Mouse (Mus musculus) heart, embryonic 10.5 days (tissue): ENCODE data around the gene Stx7. TPM values are rescaled to one million over a fixed set of nuclear protein-coding genes. Genes with fewer than 3 reads are reported as not detected.
A peak's percentile ranks its signal among the peaks of the same experiment; 100 is the strongest.

Experiments used
- DNase-seq: peaks from one replicate; pipeline ENCODE4 v3.0.0-alpha.2; 2017; ENCODE audit warnings: low spot score
- H3K27ac ChIP-seq: fragments of 300-500 bp; sonication (generic); 2 replicates; pipeline ENCODE4 v1.5.1; 2016; ENCODE audit warnings: mild to moderate bottlenecking
- H3K27me3 ChIP-seq: fragments of 300-500 bp; sonication (generic); 2 replicates; pipeline ENCODE4 v1.6.1; 2016; ENCODE audit warnings: mild to moderate bottlenecking; ENCODE audit not compliant: poor library complexity, insufficient read depth, severe bottlenecking
- H3K36me3 ChIP-seq: fragments of 300-500 bp; sonication (generic); 2 replicates; pipeline ENCODE4 v1.6.1; 2016; ENCODE audit warnings: mild to moderate bottlenecking, moderate library complexity
- H3K4me1 ChIP-seq: fragments of 300-500 bp; sonication (generic); 2 replicates; pipeline ENCODE4 v1.6.1; 2016; ENCODE audit warnings: mild to moderate bottlenecking
- H3K4me3 ChIP-seq: fragments of 300-500 bp; sonication (generic); 2 replicates; pipeline ENCODE4 v1.5.1; 2016; ENCODE audit warnings: mild to moderate bottlenecking, moderate library complexity
- H3K9me3 ChIP-seq: fragments of 300-500 bp; sonication (generic); 2 replicates; pipeline ENCODE4 v1.6.1; 2016; ENCODE audit warnings: mild to moderate bottlenecking, moderate library complexity
- WGBS: fragments of 180-500 bp; shearing (Covaris S2); methylation state at CpG from one replicate; pipeline ENCODE4 v1.1.7; 2016; 5-methylcytosine and 5-hydroxymethylcytosine counted together
- polyA plus RNA-seq: library from polyadenylated mRNA; unstranded; fragments of >200 nt; fragmentation: Nextera tagmentation; extraction: Ambion mirVana; gene quantifications from 2 replicates; pipeline ENCODE4 v1.2.1, GENCODE M21; 2016

Gene Stx7
- polyA plus RNA-seq, 1 experiment from 2014 or later, result 78.7 TPM

DNA sequence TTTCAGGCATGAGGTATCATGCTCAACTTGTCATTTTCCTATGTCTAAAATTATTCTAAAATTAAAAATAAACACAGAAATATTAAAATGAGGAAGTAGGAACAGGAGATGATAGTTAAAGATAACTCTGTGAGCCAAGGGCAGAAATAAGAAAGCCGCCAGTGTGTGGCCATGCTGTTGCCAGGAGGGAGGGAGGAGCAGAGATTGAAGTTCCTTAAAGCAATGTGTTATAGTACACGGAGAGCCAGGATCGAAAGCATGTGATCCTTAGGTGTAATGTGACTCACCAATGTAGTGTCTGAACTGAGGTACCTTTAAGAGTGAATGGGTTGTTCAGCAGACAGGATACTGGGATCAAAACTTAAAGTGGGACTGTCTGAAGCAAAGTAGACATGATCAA is 6.4 kb upstream of the Stx7 start:
- H3K4me3 ChIP-seq, result no peak overlapping the region
- no peak for DNase-seq
- H3K27ac ChIP-seq, result no peak overlapping the region
- H3K4me1 ChIP-seq, result no peaks in the 10 kb centered on the region
- no peaks in the 10 kb centered on the region for H3K9me3 ChIP-seq
- H3K36me3 ChIP-seq, result no peaks in the 10 kb centered on the region
- H3K27me3 ChIP-seq, result no peaks in the 10 kb centered on the region
- WGBS, result 72% methylated on average over 3 of the region's 3 CpGs

DNA sequence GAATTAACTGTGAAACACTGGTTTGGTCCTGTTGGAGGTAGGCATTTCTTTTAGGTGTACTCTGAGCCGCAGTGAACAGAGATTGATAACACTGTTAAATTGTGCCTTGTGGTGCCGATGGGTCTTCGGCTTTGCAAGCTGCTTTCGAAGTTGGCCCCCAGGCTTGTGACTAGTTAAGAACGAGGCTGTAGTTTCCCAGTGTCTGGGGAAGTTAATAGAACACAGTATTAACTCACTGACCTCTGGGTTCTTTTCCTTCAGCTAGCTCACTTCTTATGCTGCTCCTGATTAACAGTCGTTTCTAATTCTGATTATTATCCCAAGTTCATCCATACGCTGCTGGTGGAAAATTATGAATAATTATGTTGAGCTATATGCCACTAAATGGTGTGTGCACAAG is 984 bp downstream of the Stx7 start:
- H3K36me3 ChIP-seq, result peaks cover 8% of the 10 kb centered on the region; the same call in 1 of the 2 replicates
- peak overlapping the region; percentile 85 for H3K4me3 ChIP-seq
- H3K9me3 ChIP-seq, result no peaks in the 10 kb centered on the region
- peaks cover 8% of the 10 kb centered on the region; the same call in 1 of the 2 replicates for H3K4me1 ChIP-seq
- no peak for DNase-seq
- WGBS, result 36% methylated on average over 7 of the region's 7 CpGs
- H3K27ac ChIP-seq, result no peak overlapping the region
- H3K27me3 ChIP-seq, result no peaks in the 10 kb centered on the region

DNA sequence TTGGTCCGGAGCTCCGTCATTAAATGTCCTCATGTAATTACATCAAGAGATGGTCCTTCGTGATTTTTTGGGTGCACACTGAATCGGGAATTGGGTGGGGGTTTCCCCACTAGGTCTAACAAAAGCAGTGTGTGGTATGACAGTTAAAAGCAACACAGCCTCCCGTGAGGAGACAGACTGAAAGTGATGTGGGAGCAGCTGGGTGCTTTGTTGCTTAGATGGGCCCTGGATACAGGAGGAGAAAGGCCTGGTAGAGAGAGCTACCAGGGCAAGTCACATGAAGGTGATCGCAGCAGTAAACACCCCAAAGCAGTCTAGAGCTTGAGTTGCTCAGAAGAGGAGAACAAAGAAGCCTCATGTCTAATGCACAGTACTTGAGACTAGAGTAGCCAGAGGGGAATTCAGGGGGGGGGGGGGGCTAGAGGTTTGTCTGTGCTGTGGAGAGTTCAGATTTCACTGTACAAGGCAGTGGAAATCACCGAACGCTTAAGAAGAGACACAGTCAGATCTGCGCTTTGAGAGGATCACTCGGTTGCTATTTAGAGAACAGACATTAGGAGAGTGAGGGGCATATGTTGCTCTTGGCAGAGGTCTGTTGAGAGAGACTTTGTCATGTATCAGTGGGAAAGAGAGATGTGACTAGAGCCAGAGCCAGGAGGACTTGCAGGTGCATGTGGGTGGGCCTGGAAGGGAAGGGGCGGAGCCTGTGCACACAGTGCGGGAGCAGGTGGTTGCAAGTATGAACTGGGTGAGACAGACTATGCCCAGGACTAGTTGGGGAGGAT is 9.6 kb downstream of the Stx7 start:
- Histone ChIP-seq H3K9me3 (no peaks in the 10 kb centered on the region), H3K4me1 (0 out of 2 replicates have a peak, but pooled peaks cover 10% of the 10 kb centered on the region), H3K27me3 (no peaks in the 10 kb centered on the region), H3K4me3 (no peak overlapping the region), H3K27ac (peak overlapping the region; percentile 42; the same call in 1 of the 2 replicates), H3K36me3 (peaks cover 49% of the 10 kb centered on the region)
- DNase-seq, result no peak
- 80% methylated on average over 12 of the region's 12 CpGs for WGBS

DNA sequence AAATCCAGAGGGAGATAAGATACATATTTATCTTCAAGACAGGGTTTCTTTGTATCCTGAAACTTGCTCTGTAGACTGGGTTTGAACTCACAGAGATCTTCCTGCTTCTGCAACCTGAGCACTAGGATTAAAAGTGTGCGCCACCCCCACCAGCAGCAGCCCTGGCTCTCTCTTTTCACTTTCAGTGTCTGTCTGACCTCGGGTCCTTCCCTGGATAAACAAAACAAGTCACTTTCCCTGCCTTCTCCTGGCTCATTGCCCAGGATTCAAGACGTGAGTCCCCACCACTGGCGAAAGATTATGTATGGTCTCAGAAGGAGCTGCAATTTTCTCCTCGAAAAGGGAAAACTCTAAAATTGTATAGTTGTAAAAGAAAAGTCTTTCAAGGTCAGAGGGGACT is 10.5 kb downstream of the Stx7 start:
- no peaks in the 10 kb centered on the region for H3K9me3 ChIP-seq
- no peak overlapping the region for H3K4me3 ChIP-seq
- DNase-seq, result no peak
- 65% methylated on average over 5 of the region's 5 CpGs for WGBS
- H3K4me1 ChIP-seq, result peaks cover 17% of the 10 kb centered on the region
- H3K36me3 ChIP-seq, result peaks cover 46% of the 10 kb centered on the region
- no peak overlapping the region for H3K27ac ChIP-seq
- no peaks in the 10 kb centered on the region for H3K27me3 ChIP-seq

DNA sequence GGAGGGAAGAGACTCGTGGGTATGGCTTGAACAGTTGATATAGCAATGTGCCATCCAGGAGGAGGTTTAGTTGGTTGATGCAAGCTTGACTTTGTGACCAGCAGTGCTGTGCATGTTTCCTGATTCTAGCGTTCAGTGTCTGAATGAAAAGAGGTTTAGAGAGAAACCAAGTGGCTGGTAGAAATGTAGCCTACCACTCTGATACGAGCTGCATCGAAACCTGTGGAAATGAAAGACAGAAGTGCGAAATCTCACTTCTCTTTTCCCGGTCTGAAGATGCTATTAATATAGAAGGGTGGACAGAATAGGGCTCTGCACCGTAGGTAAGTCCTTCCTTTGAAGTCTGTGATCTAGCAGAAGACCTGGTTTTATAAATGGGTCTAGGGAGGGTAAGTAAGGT is 11.2 kb downstream of the Stx7 start:
- Histone ChIP-seq H3K27me3 (no peaks in the 10 kb centered on the region), H3K4me3 (no peak overlapping the region), H3K27ac (no peak overlapping the region), H3K36me3 (peaks cover 44% of the 10 kb centered on the region), H3K9me3 (no peaks in the 10 kb centered on the region), H3K4me1 (peaks cover 22% of the 10 kb centered on the region)
- 86% methylated on average over 7 of the region's 7 CpGs for WGBS
- no peak for DNase-seq

DNA sequence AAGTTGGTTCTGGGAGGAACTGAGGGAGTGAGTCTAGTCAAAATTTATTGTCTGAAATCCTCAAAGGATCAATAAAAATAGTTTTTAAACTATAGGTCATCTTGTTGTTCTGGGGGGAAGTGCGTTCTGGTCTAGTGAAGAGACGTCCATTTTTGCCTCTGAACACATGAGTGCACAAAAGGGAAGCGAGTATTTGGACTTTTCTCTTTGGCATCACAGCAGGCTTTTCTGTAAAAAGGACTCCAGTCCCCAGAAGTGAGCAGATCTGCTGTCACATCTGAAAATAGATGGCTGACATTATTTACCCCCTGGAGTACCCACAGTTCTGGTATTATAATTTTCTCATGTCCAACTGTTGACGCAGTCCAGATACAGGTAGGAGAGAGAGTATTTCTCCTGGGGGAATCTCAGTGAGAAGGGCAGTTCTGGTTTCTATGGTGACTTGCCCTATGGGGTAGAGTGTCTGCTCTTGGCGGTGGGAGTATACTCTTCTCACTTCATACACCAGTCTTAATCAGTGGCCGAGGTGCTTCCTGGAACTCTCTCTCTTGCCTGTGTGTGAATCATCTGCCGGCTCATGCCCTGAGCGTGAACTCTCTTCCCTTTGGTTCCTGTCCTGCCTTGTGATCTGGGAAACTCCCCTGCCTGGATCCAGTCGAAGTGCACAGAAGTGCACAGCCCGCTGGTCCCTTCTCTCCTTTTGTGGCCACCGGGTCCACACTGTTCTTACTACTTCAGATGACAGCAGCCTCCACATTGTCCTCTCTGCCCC is 15.2 kb downstream of the Stx7 start:
- H3K4me3 ChIP-seq, result 0 out of 2 replicates have a peak overlapping the region, but pooled peaks have one; percentile 2
- H3K27me3 ChIP-seq, result no peaks in the 10 kb centered on the region
- no peak for DNase-seq
- peak overlapping the region; percentile 63; the same call in 1 of the 2 replicates for H3K27ac ChIP-seq
- 33% methylated on average over 11 of the region's 11 CpGs for WGBS
- peaks cover 9% of the 10 kb centered on the region for H3K36me3 ChIP-seq
- H3K9me3 ChIP-seq, result no peaks in the 10 kb centered on the region
- peaks cover 18% of the 10 kb centered on the region for H3K4me1 ChIP-seq

DNA sequence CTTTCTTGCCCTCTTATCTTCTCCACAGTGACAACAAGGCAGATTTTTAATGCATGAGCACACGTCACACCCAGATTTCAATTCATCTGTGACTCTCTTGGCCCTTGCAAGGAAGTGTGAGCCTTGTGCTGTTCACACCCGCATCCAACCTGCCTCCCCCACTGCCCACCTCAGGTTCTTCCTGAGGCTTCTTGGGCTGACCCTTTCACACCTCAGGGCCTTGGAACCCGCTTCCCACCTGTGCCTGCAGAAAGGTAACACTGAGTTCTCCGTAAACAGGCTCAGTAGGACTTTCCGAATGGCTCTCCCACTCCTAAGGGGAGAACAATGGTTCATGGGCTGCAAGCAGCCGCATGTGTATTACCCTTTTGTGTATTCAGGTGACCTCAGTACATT is 15.8 kb downstream of the Stx7 start:
- Histone ChIP-seq H3K27me3 (no peaks in the 10 kb centered on the region), H3K27ac (peak overlapping the region; percentile 63; the same call in 1 of the 2 replicates), H3K4me1 (peaks cover 18% of the 10 kb centered on the region), H3K4me3 (0 out of 2 replicates have a peak overlapping the region, but pooled peaks have one; percentile 2), H3K36me3 (0 out of 2 replicates have a peak, but pooled peaks cover 4% of the 10 kb centered on the region), H3K9me3 (no peaks in the 10 kb centered on the region)
- WGBS, result 69% methylated on average over 6 of the region's 6 CpGs
- DNase-seq, result no peak

DNA sequence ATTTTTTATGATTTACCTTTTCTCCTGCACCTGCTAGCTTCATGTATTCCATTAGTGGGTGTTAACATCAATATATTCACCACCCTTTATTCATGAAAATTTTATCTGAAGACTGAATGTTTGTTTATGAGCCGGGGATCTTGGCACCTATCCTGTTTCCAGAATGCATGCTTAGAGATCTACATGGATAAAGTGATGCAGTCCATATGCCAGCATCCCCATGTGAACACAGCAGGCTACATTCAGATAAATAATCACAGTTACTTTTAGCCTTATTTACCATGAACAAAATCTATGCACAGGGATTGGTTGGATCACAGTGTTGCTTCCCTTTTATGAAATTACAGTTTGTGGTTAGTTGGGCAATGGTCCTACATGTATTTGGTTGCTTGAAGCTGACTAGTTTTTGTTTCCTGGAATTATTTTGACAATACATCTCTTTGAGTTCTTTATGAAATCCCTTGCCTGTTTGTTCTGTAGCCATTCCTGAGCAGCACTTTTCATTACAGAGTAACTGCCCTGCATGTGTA is 16.5 kb downstream of the Stx7 start:
- H3K36me3 ChIP-seq, result 0 out of 2 replicates have a peak, but pooled peaks cover 2% of the 10 kb centered on the region
- no peaks in the 10 kb centered on the region for H3K9me3 ChIP-seq
- WGBS, result 76% methylated on average over 1 of the region's 1 CpGs

DNA sequence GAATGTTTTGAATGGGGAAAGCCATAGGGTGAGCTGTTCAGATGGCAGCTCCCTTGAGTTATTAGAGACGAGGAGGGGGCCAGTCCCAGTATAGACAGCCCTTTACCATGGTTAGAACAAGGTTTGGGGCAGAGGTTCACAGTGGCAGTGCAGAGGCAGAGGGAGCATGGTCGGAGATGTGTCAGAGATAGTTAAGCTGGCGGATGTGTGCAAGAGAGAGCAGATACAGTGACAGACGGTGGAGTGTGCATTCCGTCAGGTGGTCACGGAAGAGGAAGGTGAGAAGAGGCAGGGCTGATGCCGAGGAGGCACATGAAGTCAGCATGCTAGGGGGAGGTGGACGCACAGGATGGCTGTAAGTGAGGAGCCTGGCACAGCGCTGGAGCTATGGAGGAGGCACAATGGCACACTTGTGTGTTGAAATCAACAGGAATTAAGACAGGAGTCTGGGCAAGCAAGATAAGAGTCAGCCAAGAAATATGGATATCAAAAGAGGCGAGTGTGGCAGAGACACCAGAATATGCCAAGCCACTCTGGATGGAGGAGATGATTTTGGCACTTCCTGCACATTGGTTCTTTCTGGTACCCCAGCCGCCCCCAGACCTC is 19.0 kb downstream of the Stx7 start:
- no peak overlapping the region for H3K27ac ChIP-seq
- WGBS, result 74% methylated on average over 11 of the region's 11 CpGs
- H3K36me3 ChIP-seq, result no peaks in the 10 kb centered on the region
- no peaks in the 10 kb centered on the region for H3K9me3 ChIP-seq
- DNase-seq, result no peak
- peaks cover 20% of the 10 kb centered on the region for H3K4me1 ChIP-seq
- no peaks in the 10 kb centered on the region for H3K27me3 ChIP-seq
- no peak overlapping the region for H3K4me3 ChIP-seq

More for the DNA sequence above, 16.5 kb downstream of the Stx7 start:
- no peak for DNase-seq
- Histone ChIP-seq H3K4me1 (peaks cover 18% of the 10 kb centered on the region), H3K27ac (no peak overlapping the region), H3K4me3 (no peak overlapping the region), H3K27me3 (no peaks in the 10 kb centered on the region)

DNA sequence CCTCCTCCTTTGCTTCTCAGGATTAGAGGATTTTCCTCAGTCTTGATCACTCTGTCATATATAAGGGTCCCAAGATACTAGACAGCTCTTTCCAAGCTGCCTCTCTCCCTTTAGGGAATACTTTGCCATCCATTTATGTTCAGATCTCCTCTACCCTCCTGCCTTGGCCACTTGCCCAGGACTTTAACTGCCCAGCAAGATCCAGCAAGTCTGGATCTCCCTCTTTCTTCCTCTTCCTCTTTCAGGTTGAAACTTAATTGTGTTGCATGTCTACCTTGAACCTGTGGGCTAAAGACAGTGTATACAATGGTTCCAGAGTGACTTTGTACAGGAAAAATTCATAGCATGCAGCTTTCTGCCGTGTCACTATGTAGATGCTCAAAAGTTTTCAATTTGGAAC is 19.8 kb downstream of the Stx7 start:
- Histone ChIP-seq H3K4me1 (peaks cover 25% of the 10 kb centered on the region), H3K4me3 (no peak overlapping the region), H3K36me3 (no peaks in the 10 kb centered on the region), H3K9me3 (no peaks in the 10 kb centered on the region), H3K27ac (no peak overlapping the region), H3K27me3 (no peaks in the 10 kb centered on the region)
- no peak for DNase-seq
- 98% methylated on average over 1 of the region's 1 CpGs for WGBS

DNA sequence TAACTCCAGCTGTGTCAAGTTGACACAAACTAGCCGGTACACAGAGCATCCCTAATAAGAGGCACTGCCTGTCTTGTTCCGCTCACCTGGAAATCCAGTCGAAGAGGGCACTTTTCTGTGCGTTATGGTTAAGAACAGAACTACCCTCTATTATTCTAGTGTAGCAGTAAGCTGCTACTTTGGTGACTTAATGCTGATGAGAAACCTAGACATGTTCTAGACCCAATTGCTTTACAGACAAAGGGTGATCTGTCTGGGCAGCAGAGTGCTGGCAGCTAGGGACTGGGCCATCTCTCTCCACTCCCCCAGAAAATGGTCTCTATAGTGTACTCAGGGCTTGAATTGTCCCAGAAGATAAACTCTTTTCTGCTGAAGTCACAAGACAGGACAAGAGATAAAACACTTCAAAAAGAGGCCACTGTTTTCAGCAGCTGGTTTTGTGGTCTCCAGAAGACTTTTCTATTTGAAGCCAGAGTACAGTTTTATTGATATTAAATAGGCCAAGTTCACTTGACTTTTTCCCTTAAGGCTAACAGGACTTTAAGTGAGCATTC is 22.9 kb downstream of the Stx7 start:
- H3K36me3 ChIP-seq, result no peaks in the 10 kb centered on the region
- H3K4me3 ChIP-seq, result no peak overlapping the region
- peaks cover 13% of the 10 kb centered on the region; the same call in 1 of the 2 replicates for H3K4me1 ChIP-seq
- DNase-seq, result no peak
- WGBS, result 89% methylated on average over 4 of the region's 4 CpGs
- H3K27me3 ChIP-seq, result no peaks in the 10 kb centered on the region
- H3K9me3 ChIP-seq, result no peaks in the 10 kb centered on the region
- no peak overlapping the region for H3K27ac ChIP-seq

DNA sequence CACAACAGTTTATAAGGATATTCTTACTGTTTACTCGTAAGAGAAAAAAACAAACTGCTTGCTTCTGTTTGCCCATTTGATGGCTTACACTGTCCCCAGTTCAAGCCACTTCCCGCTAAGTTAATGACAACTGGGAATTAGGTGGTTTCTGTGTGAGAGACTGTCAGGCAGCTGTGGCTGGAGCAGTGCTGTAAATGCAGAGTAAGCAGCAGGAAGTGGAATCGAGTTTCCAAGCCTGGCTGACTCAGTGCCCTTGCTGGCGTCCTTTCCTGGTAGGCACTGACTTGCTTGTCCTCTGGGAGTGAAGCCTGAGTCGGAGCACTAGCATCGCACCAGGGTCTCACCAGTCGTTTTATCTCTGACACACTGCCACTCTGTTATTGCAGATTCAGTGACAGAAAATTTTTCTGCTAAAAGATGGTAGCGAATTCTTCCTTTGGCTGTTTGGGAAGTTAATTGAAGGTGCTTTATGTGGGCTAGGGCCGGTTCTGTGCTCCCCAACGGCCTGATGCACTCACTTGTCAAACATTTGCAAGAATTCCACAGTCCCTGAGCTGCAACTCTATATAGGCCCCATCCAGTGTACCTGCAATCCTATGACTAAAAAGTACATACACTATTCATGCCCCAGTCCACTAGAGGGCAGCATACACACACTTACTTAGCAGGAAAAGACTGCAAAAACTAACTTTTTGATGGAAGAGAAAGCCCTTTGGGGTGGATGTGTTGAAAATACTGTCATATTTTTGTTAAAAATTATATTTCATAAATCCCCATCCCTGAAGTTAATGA is 24.3 kb downstream of the Stx7 start:
- H3K9me3 ChIP-seq, result no peaks in the 10 kb centered on the region
- no peaks in the 10 kb centered on the region for H3K36me3 ChIP-seq
- peaks cover 7% of the 10 kb centered on the region; the same call in 1 of the 2 replicates for H3K4me1 ChIP-seq
- 37% methylated on average over 10 of the region's 10 CpGs for WGBS
- no peak overlapping the region for H3K27ac ChIP-seq
- H3K4me3 ChIP-seq, result no peak overlapping the region
- DNase-seq, result no peak
- H3K27me3 ChIP-seq, result no peaks in the 10 kb centered on the region
